Mouse (Mus musculus) adrenal gland, adult 18-20 months (tissue): Measurements from ENCODE around the gene Cercam. TPM values are rescaled to one million over a fixed set of nuclear protein-coding genes. Genes with fewer than 3 reads are reported as not detected.

Experiments used
- DNase-seq, 2 experiments: peaks; one replicate each; pipeline ENCODE4 v3.0.0; 2021 to 2022; ENCODE audit warnings: low spot score in 2 of 2
- long read RNA-seq, 2 experiments: library from polyadenylated mRNA; stranded (forward); transcript quantifications; one replicate each; pipeline ENCODE4 v2.0.0; 2021
- total RNA-seq, 2 experiments: library from RNA; stranded (reverse); gene quantifications; 1 replicate in 1 of 2; 2 replicates in 1 of 2; pipeline ENCODE4 v1.2.3; 2021

The Cercam gene
- 10 to 100 TPM in 1 of 2 experiments, 1 to 10 TPM in 1; 8.4 to 11.7 TPM for total RNA-seq
- long read RNA-seq, experiment 1: 0 reads
- long read RNA-seq, experiment 2: 0 reads

GRCm38 (mm10) chr2:29868949-29869645 is at the start of gene Cercam:
TSS of gene Cercam (plus strand) at chr2:29869164.
- peak; percentile 83 to 84 for DNase-seq

- no peak for DNase-seq
Measured at GRCm38 (mm10) chr2:29819363-29819762, 49.6 kb upstream of the Cercam start.

GRCm38 (mm10) chr2:29820025-29820817 is 48.7 kb upstream of the Cercam start, which contains the start of gene Urm1:
TSS of gene Urm1 (plus strand) at chr2:29820075.
- peak; percentile 29 to 46 for DNase-seq

- no peak for DNase-seq
Measured at GRCm38 (mm10) chr2:29826318-29826925, 42.5 kb upstream of the Cercam start.

GRCm38 (mm10) chr2:29826926-29827708 is 41.8 kb upstream of the Cercam start:
- peak; percentile 87 to 91 for DNase-seq

- DNase-seq: no peak
Measured at GRCm38 (mm10) chr2:29827709-29828024, 41.3 kb upstream of the Cercam start.

GRCm38 (mm10) chr2:29831106-29831505 is 37.9 kb upstream of the Cercam start:
- no peak for DNase-seq

- no peak for DNase-seq
Measured at GRCm38 (mm10) chr2:29833796-29834195, 35.2 kb upstream of the Cercam start.

- no peak for DNase-seq
Measured at GRCm38 (mm10) chr2:29835391-29835899, 33.5 kb upstream of the Cercam start.

GRCm38 (mm10) chr2:29839460-29839859 is 29.5 kb upstream of the Cercam start:
- no peak for DNase-seq

- no peak for DNase-seq
Measured at GRCm38 (mm10) chr2:29843231-29844105, 25.5 kb upstream of the Cercam start.

- no peak for DNase-seq
Measured at GRCm38 (mm10) chr2:29844115-29844514, 24.8 kb upstream of the Cercam start.

- DNase-seq: no peak
Measured at GRCm38 (mm10) chr2:29844661-29845060, 24.3 kb upstream of the Cercam start.

GRCm38 (mm10) chr2:29845636-29846035 is 23.3 kb upstream of the Cercam start:
- no peak for DNase-seq

- no peak for DNase-seq
Measured at GRCm38 (mm10) chr2:29846061-29846853, 22.7 kb upstream of the Cercam start.

- no peak for DNase-seq
Measured at GRCm38 (mm10) chr2:29846911-29847310, 22.1 kb upstream of the Cercam start.

- DNase-seq: no peak
Measured at GRCm38 (mm10) chr2:29849041-29849440, 19.9 kb upstream of the Cercam start.

- DNase-seq: no peak
Measured at GRCm38 (mm10) chr2:29849841-29850480, 19.0 kb upstream of the Cercam start.
